Mouse (Mus musculus) adipocyte (in vitro differentiated cells): ENCODE results near the gene Atrip.

Source experiments
- DNase-seq: peaks from one replicate; pipeline ENCODE4 v3.0.0-alpha.2; 2016; ENCODE audit warnings: low spot score

Gene Atrip

GRCm38 (mm10) chr9:109038086-109038895 is 35.6 kb downstream of the Atrip start, which contains the start of gene Shisa5:
Shisa5 (plus strand) TSS chr9:109038565.
- DNase-seq = peak; percentile 76

- DNase-seq = no peak
Observed at GRCm38 (mm10) chr9:109032435-109032834, 41.5 kb downstream of the Atrip start.

GRCm38 (mm10) chr9:109031686-109032085 is 42.2 kb downstream of the Atrip start:
- DNase-seq = no peak

- no peak for DNase-seq
Observed at GRCm38 (mm10) chr9:109031001-109031400, 42.9 kb downstream of the Atrip start.

GRCm38 (mm10) chr9:109030312-109030711 is 43.6 kb downstream of the Atrip start:
- no peak for DNase-seq

GRCm38 (mm10) chr9:109028919-109029318 is 45.0 kb downstream of the Atrip start:
- DNase-seq = no peak

- no peak for DNase-seq
Observed at GRCm38 (mm10) chr9:109028421-109028820, 45.5 kb downstream of the Atrip start.

- peak; percentile 86 for DNase-seq
Observed at GRCm38 (mm10) chr9:109027521-109027920, 46.4 kb downstream of the Atrip start.

- peak; percentile 93 for DNase-seq
Observed at GRCm38 (mm10) chr9:109022866-109023685, 50.8 kb downstream of the Atrip start.

- no peak for DNase-seq
Observed at GRCm38 (mm10) chr9:109021428-109021827, 52.5 kb downstream of the Atrip start.

GRCm38 (mm10) chr9:109016973-109017604 is 56.8 kb downstream of the Atrip start:
- no peak for DNase-seq

- no peak for DNase-seq
Observed at GRCm38 (mm10) chr9:109015397-109015796, 58.5 kb downstream of the Atrip start.

GRCm38 (mm10) chr9:109010316-109010690 is 63.6 kb downstream of the Atrip start:
- no peak for DNase-seq

GRCm38 (mm10) chr9:109009636-109010315 is 64.1 kb downstream of the Atrip start:
- no peak for DNase-seq

- peak; percentile 61 for DNase-seq
Observed at GRCm38 (mm10) chr9:109008994-109009635, 64.8 kb downstream of the Atrip start.

- no peak for DNase-seq
Observed at GRCm38 (mm10) chr9:109008081-109008480, 65.8 kb downstream of the Atrip start.
